Mouse (Mus musculus) effector memory CD4-positive, alpha-beta T cell, adult 7 months (primary cell): ENCODE results near the gene Idnk. TPM values are rescaled to one million over a fixed set of nuclear protein-coding genes. Genes with fewer than 3 reads are reported as not detected.

Experiments used
- polyA plus RNA-seq: library from polyadenylated mRNA; unstranded; fragments of 100-300 nt; shearing (Covaris generic); gene quantifications from one replicate; pipeline ENCODE4 v1.2.1, GENCODE M21; 2017

The Idnk gene
- polyA plus RNA-seq, result 140 TPM

GRCm38 (mm10) chr13:58157447-58158098 is at the start of gene Idnk:
Gene Idnk, plus strand, starts transcription at chr13:58157649.

GRCm38 (mm10) chr13:58113061-58113900 is 44.2 kb upstream of the Idnk start, which contains the start of gene Klhl3:
Gene Klhl3, minus strand, starts transcription at chr13:58113592.

GRCm38 (mm10) chr13:58128396-58128767 is 29.1 kb upstream of the Idnk start, which contains the start of gene Hnrnpa0:
Gene Hnrnpa0, minus strand, starts transcription at chr13:58128556.

Other genes with a start within 250 kb of the Idnk start
- gene Spock1, start 249.3 kb upstream of the Idnk start, polyA plus RNA-seq, result 0.13 TPM
- 1.6 TPM for gene Klhl3, start 44.1 kb upstream of the Idnk start, polyA plus RNA-seq
- gene Hnrnpa0, start 29.1 kb upstream of the Idnk start, polyA plus RNA-seq, result 73.0 TPM
- 138 TPM for gene Ubqln1, start 58.0 kb downstream of the Idnk start, polyA plus RNA-seq
- 1.3 TPM for gene Gkap1, start 118.0 kb downstream of the Idnk start, polyA plus RNA-seq
- 0.48 TPM for gene Kif27, start 201.5 kb downstream of the Idnk start, polyA plus RNA-seq
- gene 2210016F16Rik, start 227.6 kb downstream of the Idnk start, polyA plus RNA-seq, result 13.1 TPM
- gene Rmi1, start 244.6 kb downstream of the Idnk start, polyA plus RNA-seq, result 35.0 TPM
- 1,674 TPM for gene Hnrnpk, start 245.7 kb downstream of the Idnk start, polyA plus RNA-seq